Mouse (Mus musculus) olfactory bulb, adult 2 months (tissue): Measurements from ENCODE around the gene Tmem132b.

Source experiments
- CTCF ChIP-seq: fragments of 200-500 bp; IDR thresholded peaks from 2 replicates; pipeline ENCODE4 v1.5.1; 2012; ENCODE audit warnings: low read depth, mild to moderate bottlenecking, low read length, moderate library complexity; ENCODE audit not compliant: insufficient read depth
- POLR2A ChIP-seq: fragments of 200-500 bp; IDR thresholded peaks from 2 replicates; pipeline ENCODE4 v1.6.1; 2012; ENCODE audit warnings: mild to moderate bottlenecking, low read depth, low read length, moderate library complexity; ENCODE audit not compliant: insufficient read depth

GRCm38 (mm10) chr5:125692538-125692937 lies 161.0 kb downstream of the Tmem132b start:
- TF ChIP-seq POLR2A (no peak), CTCF (no peak)
